Mouse (Mus musculus) skeletal muscle tissue, adult 2 months (tissue): ENCODE measurements around the gene Eif2d.

Experiments
- DNase-seq: peaks from one replicate; pipeline ENCODE4 v3.0.0-alpha.2; 2012; ENCODE audit warnings: low read depth, low spot score

Eif2d gene

GRCm38 (mm10) chr1:131153018-131153629 is at the start of gene Eif2d:
Gene Eif2d, plus strand, starts transcription at chr1:131153181.
- DNase-seq = peak; percentile 62

- peak; percentile 50 for DNase-seq
Measured at GRCm38 (mm10) chr1:131103776-131104424, 49.1 kb upstream of the Eif2d start.

- no peak for DNase-seq
Measured at GRCm38 (mm10) chr1:131107575-131108308, 45.2 kb upstream of the Eif2d start.

- peak; percentile 62 for DNase-seq
Measured at GRCm38 (mm10) chr1:131110525-131111106, 42.4 kb upstream of the Eif2d start.

GRCm38 (mm10) chr1:131112576-131112975 is 40.4 kb upstream of the Eif2d start:
- no peak for DNase-seq

- DNase-seq = peak; percentile 64
Measured at GRCm38 (mm10) chr1:131115932-131116331, 37.0 kb upstream of the Eif2d start.

- DNase-seq = no peak
Measured at GRCm38 (mm10) chr1:131116430-131117011, 36.5 kb upstream of the Eif2d start.

- no peak for DNase-seq
Measured at GRCm38 (mm10) chr1:131118530-131118929, 34.5 kb upstream of the Eif2d start.

GRCm38 (mm10) chr1:131119026-131119425 is 34.0 kb upstream of the Eif2d start:
- no peak for DNase-seq

- no peak for DNase-seq
Measured at GRCm38 (mm10) chr1:131121987-131122386, 31.0 kb upstream of the Eif2d start.

GRCm38 (mm10) chr1:131123522-131124265 is 29.3 kb upstream of the Eif2d start:
- no peak for DNase-seq

GRCm38 (mm10) chr1:131125987-131126744 is 26.8 kb upstream of the Eif2d start:
- no peak for DNase-seq

- no peak for DNase-seq
Measured at GRCm38 (mm10) chr1:131134231-131134630, 18.8 kb upstream of the Eif2d start.

GRCm38 (mm10) chr1:131134942-131135522 is 17.9 kb upstream of the Eif2d start:
- DNase-seq = no peak

GRCm38 (mm10) chr1:131135960-131136629 is 16.9 kb upstream of the Eif2d start:
- DNase-seq = no peak

- DNase-seq = no peak
Measured at GRCm38 (mm10) chr1:131137111-131137510, 15.9 kb upstream of the Eif2d start.

- DNase-seq = no peak
Measured at GRCm38 (mm10) chr1:131137717-131138118, 15.3 kb upstream of the Eif2d start.

GRCm38 (mm10) chr1:131138191-131139016 is 14.6 kb upstream of the Eif2d start, which contains the start of gene Dyrk3:
Gene Dyrk3, minus strand, starts transcription at chr1:131138340.
- peak; percentile 76 for DNase-seq
